Mouse (Mus musculus) liver, postnatal 0 days (tissue): ENCODE measurements around the gene Ern1. TPM values are rescaled to one million over a fixed set of nuclear protein-coding genes. Genes with fewer than 3 reads are reported as not detected.
A peak's percentile ranks its signal among the peaks of the same experiment; 100 is the strongest.

Experiments
- ATAC-seq: fragments of 200-750 bp; cut with Nextera tagmentation; 2 replicates; pipeline ENCODE4 v1.8.0; 2017; ENCODE audit warnings: mild to moderate bottlenecking, moderate library complexity
- DNase-seq: peaks from one replicate; pipeline ENCODE4 v3.0.0-alpha.2; 2016
- H3K27ac ChIP-seq: fragments of 300-500 bp; sonication (generic); 2 replicates; pipeline ENCODE4 v1.5.1; 2014; ENCODE audit warnings: antibody characterized with exemption, moderate library complexity, mild to moderate bottlenecking, low read depth
- H3K27me3 ChIP-seq: fragments of 300-500 bp; sonication (generic); 2 replicates; pipeline ENCODE4 v1.6.1; 2014; ENCODE audit warnings: low read length, control low read depth, mixed read lengths; ENCODE audit not compliant: insufficient read depth
- H3K36me3 ChIP-seq: fragments of 300-500 bp; sonication (generic); replicated peaks from 2 replicates; pipeline ENCODE4 v1.6.1; 2014; ENCODE audit warnings: mild to moderate bottlenecking, control low read depth, low read length, moderate library complexity, mixed read lengths; ENCODE audit not compliant: insufficient read depth
- H3K4me1 ChIP-seq: fragments of 300-500 bp; sonication (generic); 2 replicates; pipeline ENCODE4 v1.6.1; 2014; ENCODE audit warnings: antibody characterized with exemption, mild to moderate bottlenecking, control low read depth; ENCODE audit not compliant: insufficient read depth
- H3K4me2 ChIP-seq: fragments of 300-500 bp; sonication (generic); 2 replicates; pipeline ENCODE4 v1.6.1; 2014; ENCODE audit warnings: low read depth, mild to moderate bottlenecking, low read length, moderate library complexity, mixed read lengths
- H3K4me3 ChIP-seq: fragments of 300-500 bp; sonication (generic); 2 replicates; pipeline ENCODE4 v1.5.1; 2014; ENCODE audit warnings: low read depth, low read length
- H3K9ac ChIP-seq: fragments of 300-500 bp; sonication (generic); replicated peaks from 2 replicates; pipeline ENCODE4 v1.6.1; 2014; ENCODE audit warnings: mild to moderate bottlenecking, moderate library complexity
- H3K9me3 ChIP-seq: fragments of 300-500 bp; sonication (generic); 2 replicates; pipeline ENCODE4 v1.6.1; 2016; ENCODE audit warnings: mild to moderate bottlenecking, control low read depth, low read length, mixed read lengths
- CTCF ChIP-seq: sonication (generic); IDR thresholded peaks from 2 replicates; pipeline ENCODE4 v1.5.1; 2016; ENCODE audit warnings: antibody characterized with exemption, low read depth
- EP300 ChIP-seq: IDR thresholded peaks from 2 replicates; pipeline ENCODE4 v1.6.1; 2016; ENCODE audit warnings: antibody characterized with exemption, low read depth, mild to moderate bottlenecking
- WGBS: fragments of 180-500 bp; shearing (Covaris S2); extraction: QIAGEN DNeasy Blood & Tissue Kit; methylation state at CpG from one replicate; pipeline ENCODE4 v1.1.7; 2014; ENCODE audit not compliant: insufficient replicate concordance; 5-methylcytosine and 5-hydroxymethylcytosine counted together
- polyA plus RNA-seq: library from polyadenylated mRNA; unstranded; fragments of >200 nt; fragmentation: Nextera tagmentation; extraction: Ambion mirVana; gene quantifications from 2 replicates; pipeline ENCODE4 v1.2.1, GENCODE M21; 2015

Ern1 gene
- polyA plus RNA-seq, 1 experiment from 2014 or later = 2.9 TPM

DNA sequence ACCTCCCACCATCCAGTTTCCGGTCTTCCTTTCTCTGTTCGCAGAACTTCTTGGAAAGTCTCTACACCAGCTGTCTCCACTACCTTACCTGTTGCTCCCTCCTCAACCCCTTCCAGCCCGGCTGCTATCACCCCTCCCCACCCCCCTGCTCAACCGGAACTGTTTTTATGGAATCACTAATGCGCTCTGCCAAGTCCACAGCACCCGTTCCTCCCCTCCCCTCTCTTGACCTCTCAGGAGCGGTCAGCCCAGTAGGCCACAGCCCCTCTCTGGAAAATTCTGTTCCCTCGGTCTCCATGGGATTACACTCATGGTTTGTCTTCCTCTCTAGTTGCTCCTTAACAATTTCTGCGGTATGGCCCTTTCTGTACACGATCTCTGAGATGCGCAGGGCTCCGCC lies 134.5 kb downstream of the Ern1 start, which contains the start of gene Scn4a:
Scn4a (minus strand) TSS at position 101 of the 400 bp plus-strand sequence.
- no peaks in the 10 kb centered on the region for H3K27me3 ChIP-seq
- peaks cover 6% of the 10 kb centered on the region; the same call in 1 of the 2 replicates for H3K4me1 ChIP-seq
- H3K9me3 ChIP-seq = no peaks in the 10 kb centered on the region
- WGBS = 84% methylated on average over 12 of the region's 12 CpGs
- no peak for TF ChIP-seq EP300
- no peak for TF ChIP-seq CTCF
- no peaks in the 10 kb centered on the region for H3K36me3 ChIP-seq
- no peak within 1 kb of the TSS for H3K4me2 ChIP-seq
- no peak within 1 kb of the TSS for H3K9ac ChIP-seq
- no peak within 1 kb of the TSS for H3K27ac ChIP-seq
- DNase-seq (no peak), ATAC-seq (no peak)
- H3K4me3 ChIP-seq = no peak within 1 kb of the TSS

DNA sequence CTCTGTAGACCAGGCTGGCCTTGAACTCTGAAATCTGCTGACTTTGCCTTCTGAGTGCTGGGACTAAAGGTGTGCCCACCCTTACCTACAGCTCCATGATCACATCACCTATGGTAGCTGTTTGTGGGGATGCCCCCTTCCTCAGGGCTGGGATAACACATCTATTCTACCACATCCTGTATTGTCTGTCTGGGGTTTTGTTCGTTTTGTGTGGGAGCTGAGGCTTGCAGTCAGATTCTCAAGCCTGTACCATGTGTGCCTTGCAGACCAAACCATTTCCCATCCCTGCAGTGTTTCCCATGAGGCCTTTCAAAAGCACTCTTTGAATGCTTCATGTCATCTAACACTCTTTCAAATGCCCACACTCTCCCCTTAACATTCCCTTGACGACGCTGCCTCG lies 135.7 kb downstream of the Ern1 start:
- H3K9me3 ChIP-seq = no peaks in the 10 kb centered on the region

DNA sequence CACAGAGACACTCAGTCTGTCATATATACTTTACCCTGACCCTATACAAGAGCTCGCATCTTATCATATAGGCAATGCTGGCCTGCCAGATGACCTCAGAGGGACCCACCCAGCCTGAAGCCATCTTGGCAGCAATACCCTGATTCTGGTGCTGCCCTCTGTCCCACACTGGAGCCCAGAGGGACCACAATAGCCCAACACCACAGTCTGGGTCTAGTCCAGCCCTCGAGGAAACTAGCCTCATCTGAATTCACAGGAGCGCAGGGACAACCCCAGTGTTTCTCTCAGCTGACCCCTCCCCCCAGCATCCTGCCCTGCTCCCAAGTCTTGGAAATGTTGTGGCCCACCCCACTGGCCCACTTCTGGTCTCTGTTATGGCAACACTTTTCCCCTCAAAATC lies 136.4 kb downstream of the Ern1 start:
- TF ChIP-seq CTCF (no peak), EP300 (no peak)
- no peak for DNase-seq
- Histone ChIP-seq H3K4me3 (no peak overlapping the region), H3K27ac (no peak overlapping the region), H3K4me1 (peaks cover 6% of the 10 kb centered on the region; the same call in 1 of the 2 replicates), H3K27me3 (no peaks in the 10 kb centered on the region), H3K36me3 (no peaks in the 10 kb centered on the region), H3K9me3 (no peaks in the 10 kb centered on the region), H3K4me2 (no peak overlapping the region), H3K9ac (no peak overlapping the region)
- WGBS = 56% methylated on average over 3 of the region's 3 CpGs
- peak; percentile 29 for ATAC-seq

More for the DNA sequence above, 135.7 kb downstream of the Ern1 start:
- no peaks in the 10 kb centered on the region for H3K27me3 ChIP-seq
- WGBS = 61% methylated on average over 4 of the region's 4 CpGs
- H3K4me2 ChIP-seq = no peak overlapping the region
- TF ChIP-seq EP300 (no peak), CTCF (no peak)
- no peak overlapping the region for H3K27ac ChIP-seq
- no peak overlapping the region for H3K4me3 ChIP-seq
- no peaks in the 10 kb centered on the region for H3K36me3 ChIP-seq
- H3K9ac ChIP-seq = no peak overlapping the region
- ATAC-seq = no peak
- peaks cover 6% of the 10 kb centered on the region; the same call in 1 of the 2 replicates for H3K4me1 ChIP-seq
- no peak for DNase-seq

DNA sequence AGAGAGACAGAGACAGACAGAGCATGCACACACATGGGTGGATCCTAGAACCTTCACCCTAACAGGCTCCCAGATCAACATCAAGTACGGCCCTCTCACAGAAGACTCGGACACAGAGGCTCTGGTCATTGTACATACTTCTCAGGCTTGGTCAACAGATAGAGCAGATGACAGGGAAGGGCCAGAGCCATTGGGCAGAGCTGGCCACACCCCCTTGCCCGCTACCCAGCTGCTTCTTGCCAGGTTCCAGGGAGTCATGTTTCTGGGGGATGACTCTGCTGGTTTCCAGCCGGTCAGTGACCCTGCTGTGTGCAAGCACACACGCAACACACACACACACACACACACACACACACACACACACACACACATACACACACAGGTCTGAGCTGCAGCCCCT lies 136.8 kb downstream of the Ern1 start:
- Histone ChIP-seq H3K4me3 (no peak overlapping the region), H3K9me3 (no peaks in the 10 kb centered on the region), H3K36me3 (no peaks in the 10 kb centered on the region), H3K4me2 (no peak overlapping the region), H3K4me1 (peaks cover 5% of the 10 kb centered on the region; the same call in 1 of the 2 replicates), H3K27ac (no peak overlapping the region), H3K9ac (no peak overlapping the region), H3K27me3 (no peaks in the 10 kb centered on the region)
- peak; percentile 35 for DNase-seq
- TF ChIP-seq CTCF (no peak), EP300 (no peak)
- ATAC-seq = peak; percentile 85
- 47% methylated on average over 5 of the region's 5 CpGs for WGBS

DNA sequence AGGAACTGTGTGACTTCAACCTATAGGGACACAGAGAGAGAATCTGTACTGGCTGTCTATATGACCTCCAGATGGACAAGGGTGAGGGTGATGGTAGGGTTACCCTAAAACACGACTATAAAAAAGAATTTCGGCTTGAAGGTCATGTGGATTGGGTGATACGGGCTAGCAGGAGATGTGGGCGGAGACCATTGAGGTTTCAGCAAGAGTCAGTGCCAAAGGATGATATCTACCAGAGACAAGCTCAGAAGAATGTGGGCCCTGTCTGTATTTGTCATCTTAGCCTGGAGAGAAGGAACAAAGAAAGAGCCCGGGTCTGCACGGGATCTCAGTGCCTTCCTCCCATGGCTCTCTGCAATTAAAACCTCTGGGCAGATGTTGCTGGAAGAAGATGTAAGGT lies 137.9 kb downstream of the Ern1 start:
- Histone ChIP-seq H3K27ac (no peak overlapping the region), H3K27me3 (no peaks in the 10 kb centered on the region), H3K9me3 (no peaks in the 10 kb centered on the region), H3K9ac (no peak overlapping the region), H3K4me1 (no peaks in the 10 kb centered on the region), H3K4me3 (no peak overlapping the region), H3K4me2 (no peak overlapping the region), H3K36me3 (no peaks in the 10 kb centered on the region)
- 56% methylated on average over 6 of the region's 6 CpGs for WGBS
- ATAC-seq (no peak), DNase-seq (no peak)
- TF ChIP-seq EP300 (no peak), CTCF (no peak)

DNA sequence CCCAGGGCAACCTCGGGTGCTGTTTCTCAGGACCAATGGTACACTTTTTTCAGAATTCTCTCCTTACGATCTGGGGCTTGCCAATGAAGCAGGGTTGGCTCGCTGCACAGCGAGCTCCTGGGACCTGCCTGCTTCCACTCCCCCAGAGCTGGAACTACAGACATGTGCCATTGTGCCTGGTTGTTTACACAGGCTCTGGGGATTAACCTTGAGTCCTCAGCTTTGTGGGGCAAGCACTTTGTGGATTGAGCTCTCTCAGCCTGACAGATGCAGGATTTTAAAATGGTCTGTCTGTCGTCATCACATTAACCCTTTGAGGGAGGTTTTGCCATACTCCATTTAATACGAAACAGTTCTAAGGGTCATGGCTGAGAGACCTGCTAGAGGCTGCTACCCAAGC lies 142.7 kb downstream of the Ern1 start:
- Histone ChIP-seq H3K9me3 (no peaks in the 10 kb centered on the region), H3K4me1 (no peaks in the 10 kb centered on the region), H3K27ac (no peak overlapping the region), H3K4me2 (no peak overlapping the region), H3K9ac (no peak overlapping the region), H3K27me3 (no peaks in the 10 kb centered on the region), H3K4me3 (no peak overlapping the region), H3K36me3 (no peaks in the 10 kb centered on the region)
- TF ChIP-seq CTCF (no peak), EP300 (no peak)
- 50% methylated on average over 6 of the region's 6 CpGs for WGBS
- DNase-seq (no peak), ATAC-seq (no peak)

Other genes starting within 250 kb of the Ern1 start
- gene Ftsj3, start 231.8 kb downstream of the Ern1 start, polyA plus RNA-seq = 21.9 and 22.5 TPM in 2 replicates
- gene Psmc5, start 231.7 kb downstream of the Ern1 start, polyA plus RNA-seq = 87.0 and 88.8 TPM in 2 replicates
- 16.4 and 19.5 TPM in 2 replicates for gene Smarcd2, start 214.9 kb downstream of the Ern1 start, polyA plus RNA-seq
- gene Tcam1, start 211.2 kb downstream of the Ern1 start, polyA plus RNA-seq = 0.07 and 0.09 TPM in 2 replicates
- 0.13 and 0.21 TPM in 2 replicates for gene Gh, start 186.0 kb downstream of the Ern1 start, polyA plus RNA-seq
- gene Cd79b, start 173.1 kb downstream of the Ern1 start, polyA plus RNA-seq = 34.8 and 36.0 TPM in 2 replicates
- 0.04 and 0.06 TPM in 2 replicates for gene Scn4a, start 134.6 kb downstream of the Ern1 start, polyA plus RNA-seq
- gene Prr29, start 122.4 kb downstream of the Ern1 start, polyA plus RNA-seq = not detected in 2 replicates
- gene Icam2, start 99.8 kb downstream of the Ern1 start, polyA plus RNA-seq = 11.4 and 12.6 TPM in 2 replicates
- 9.9 and 11.3 TPM in 2 replicates for gene Tex2, start 125.6 kb upstream of the Ern1 start, polyA plus RNA-seq